Mouse (Mus musculus): Measurements from ENCODE around the gene D10Jhu81e. TPM values are rescaled to one million over a fixed set of nuclear protein-coding genes. Genes with fewer than 3 reads are reported as not detected.
"Not testable (repeated sequence)": the region's sequence is repeated elsewhere in the genome, so short reads cannot be mapped to it uniquely, and the experiment has no call there.

D10Jhu81e gene
- polyA plus RNA-seq, 1 experiment from 2014 or later = 43.2 TPM

DNA sequence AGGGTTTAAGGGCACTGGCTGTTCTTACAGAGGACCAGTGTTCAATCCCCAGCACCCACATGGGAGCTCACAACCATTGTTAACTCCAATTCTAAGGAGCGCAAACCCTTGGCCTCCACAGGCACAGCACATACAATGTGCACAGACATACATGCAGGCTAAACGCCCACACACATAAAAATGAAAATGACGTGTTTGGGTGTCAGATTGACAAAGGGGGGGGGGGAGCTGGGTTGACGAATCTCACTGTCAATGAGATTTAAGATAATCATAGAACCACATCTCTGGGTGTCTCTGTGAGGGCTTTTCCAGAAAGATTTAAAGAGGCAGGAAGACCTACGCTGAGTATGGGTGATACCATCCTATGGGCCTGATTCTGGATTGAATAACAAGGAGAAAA is 43.3 kb downstream of the D10Jhu81e start:
- H3K4me3 ChIP-seq (replicated peaks) = no peak overlapping the region
- no peaks in the 10 kb centered on the region for H3K36me3 ChIP-seq
- peaks cover 12% of the 10 kb centered on the region for H3K4me1 ChIP-seq
- peaks cover 3% of the 10 kb centered on the region; the same call in 1 of the 2 replicates for H3K27me3 ChIP-seq
- H3K9me3 ChIP-seq (replicated peaks) = no peaks in the 10 kb centered on the region
- H3K9ac ChIP-seq = no peak overlapping the region
- ATAC-seq (replicated peaks; ENCODE audit: low FRiP score) = no peak
- H3K4me2 ChIP-seq = no peak overlapping the region
- H3K27ac ChIP-seq = no peak overlapping the region
- 93% methylated on average over 5 of the region's 5 CpGs for WGBS

DNA sequence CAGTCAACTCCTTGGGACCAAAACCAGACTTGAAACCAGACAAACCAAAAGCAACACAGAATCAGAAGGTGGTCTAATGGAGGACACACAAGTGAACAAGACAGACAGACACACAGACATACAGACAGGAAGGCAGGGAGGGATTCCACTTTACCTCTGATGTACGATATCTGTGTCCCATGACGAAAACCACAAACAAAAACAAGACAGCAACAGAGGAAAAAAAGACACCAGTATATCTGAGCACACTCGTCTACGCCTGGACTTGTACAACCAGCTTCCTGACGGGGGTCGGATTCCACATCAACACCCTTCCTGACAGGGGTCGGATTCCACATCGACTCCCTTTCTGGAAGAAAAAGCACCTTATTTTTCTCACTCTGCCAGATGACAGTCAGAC is 44.5 kb downstream of the D10Jhu81e start:
- H3K27me3 ChIP-seq; H3K4me2 ChIP-seq; H3K27ac ChIP-seq; H3K36me3 ChIP-seq; H3K4me3 ChIP-seq (replicated peaks); H3K9me3 ChIP-seq (replicated peaks); H3K9ac ChIP-seq; ATAC-seq (replicated peaks; ENCODE audit: low FRiP score): not testable (repeated sequence)
- H3K4me1 ChIP-seq = peaks cover 12% of the 10 kb centered on the region
- 39% methylated on average over 8 of the region's 8 CpGs for WGBS

DNA sequence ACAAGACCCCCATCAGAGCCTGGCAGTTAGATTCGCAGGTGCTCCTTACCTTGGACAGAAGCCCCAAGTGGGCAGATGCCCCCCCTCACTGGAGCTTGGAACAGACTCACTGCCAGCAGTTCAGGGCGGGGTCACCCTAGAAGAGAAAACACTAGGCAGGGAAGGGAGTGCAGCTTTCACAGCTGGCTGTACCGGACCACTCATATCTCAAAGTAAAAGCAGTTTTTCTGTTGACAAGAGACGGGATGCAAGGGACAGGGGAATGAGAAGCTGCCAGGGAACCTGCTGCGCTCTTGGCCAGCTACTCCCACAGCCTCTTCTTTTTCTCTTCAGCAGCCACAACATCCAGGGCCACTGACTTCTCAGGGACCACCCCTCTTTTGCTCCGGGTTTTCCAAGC is 45.4 kb downstream of the D10Jhu81e start:
- 22% methylated on average over 6 of the region's 6 CpGs for WGBS
- H3K36me3 ChIP-seq; H3K4me3 ChIP-seq (replicated peaks); H3K27ac ChIP-seq; H3K27me3 ChIP-seq; ATAC-seq (replicated peaks; ENCODE audit: low FRiP score); H3K9me3 ChIP-seq (replicated peaks); H3K9ac ChIP-seq: not testable (repeated sequence)
- Histone ChIP-seq H3K4me2 (0 out of 2 replicates have a peak overlapping the region, but pooled peaks have one; percentile 16), H3K4me1 (peaks cover 12% of the 10 kb centered on the region)

DNA sequence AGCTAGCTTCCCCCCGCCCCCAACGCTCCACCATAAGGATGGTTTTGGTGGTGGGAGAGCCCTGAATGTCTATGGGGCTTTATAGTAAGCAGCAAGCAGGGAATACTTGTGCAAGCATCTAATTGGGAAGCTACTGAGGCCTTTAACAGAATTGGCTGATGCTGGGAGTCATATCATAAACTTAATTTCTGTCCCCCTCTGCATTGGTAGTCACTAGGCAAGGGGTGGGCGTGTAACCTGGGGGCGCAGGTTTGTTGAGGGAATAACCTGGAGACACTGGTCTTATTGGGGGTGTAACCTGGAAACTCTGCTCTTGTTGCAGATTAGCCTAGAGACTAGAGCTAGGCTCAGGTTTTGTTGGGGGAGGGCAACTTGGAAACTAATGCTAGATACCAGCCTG is 50.2 kb downstream of the D10Jhu81e start:
- H3K4me3 ChIP-seq (replicated peaks) = no peak overlapping the region
- H3K9me3 ChIP-seq (replicated peaks) = no peaks in the 10 kb centered on the region
- no peak overlapping the region for H3K27ac ChIP-seq
- H3K4me2 ChIP-seq = no peak overlapping the region
- 89% methylated on average over 4 of the region's 4 CpGs for WGBS
- H3K36me3 ChIP-seq = no peaks in the 10 kb centered on the region
- H3K4me1 ChIP-seq = peaks cover 6% of the 10 kb centered on the region
- ATAC-seq (replicated peaks; ENCODE audit: low FRiP score) = no peak
- H3K9ac ChIP-seq = no peak overlapping the region
- no peaks in the 10 kb centered on the region for H3K27me3 ChIP-seq

DNA sequence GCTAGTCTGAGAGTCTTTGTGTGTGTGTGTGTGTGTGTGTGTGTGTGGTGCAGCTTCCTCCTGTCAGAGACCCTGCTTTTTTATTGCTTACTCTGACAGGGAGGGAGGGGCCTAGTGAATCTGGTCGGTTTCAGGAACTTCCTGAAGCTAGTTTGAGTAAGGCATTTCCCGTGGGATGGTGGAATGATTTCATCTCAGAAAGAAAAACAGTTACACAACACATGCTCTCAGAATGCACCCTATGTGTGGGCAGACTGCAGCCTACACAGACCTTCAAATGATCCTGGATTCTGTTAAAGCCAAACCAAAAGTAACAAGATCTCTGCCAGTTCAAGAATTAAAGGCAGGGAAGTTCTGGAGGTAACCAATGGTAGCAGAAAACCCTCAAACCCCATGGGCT is 54.4 kb downstream of the D10Jhu81e start:
- Histone ChIP-seq H3K4me1 (no peaks in the 10 kb centered on the region), H3K9ac (no peak overlapping the region), H3K4me2 (no peak overlapping the region), H3K9me3 (replicated peaks) (no peaks in the 10 kb centered on the region), H3K27ac (no peak overlapping the region), H3K4me3 (replicated peaks) (no peak overlapping the region), H3K36me3 (no peaks in the 10 kb centered on the region), H3K27me3 (no peaks in the 10 kb centered on the region)
- WGBS = 79% methylated on average over 2 of the region's 2 CpGs
- ATAC-seq (replicated peaks; ENCODE audit: low FRiP score) = no peak

DNA sequence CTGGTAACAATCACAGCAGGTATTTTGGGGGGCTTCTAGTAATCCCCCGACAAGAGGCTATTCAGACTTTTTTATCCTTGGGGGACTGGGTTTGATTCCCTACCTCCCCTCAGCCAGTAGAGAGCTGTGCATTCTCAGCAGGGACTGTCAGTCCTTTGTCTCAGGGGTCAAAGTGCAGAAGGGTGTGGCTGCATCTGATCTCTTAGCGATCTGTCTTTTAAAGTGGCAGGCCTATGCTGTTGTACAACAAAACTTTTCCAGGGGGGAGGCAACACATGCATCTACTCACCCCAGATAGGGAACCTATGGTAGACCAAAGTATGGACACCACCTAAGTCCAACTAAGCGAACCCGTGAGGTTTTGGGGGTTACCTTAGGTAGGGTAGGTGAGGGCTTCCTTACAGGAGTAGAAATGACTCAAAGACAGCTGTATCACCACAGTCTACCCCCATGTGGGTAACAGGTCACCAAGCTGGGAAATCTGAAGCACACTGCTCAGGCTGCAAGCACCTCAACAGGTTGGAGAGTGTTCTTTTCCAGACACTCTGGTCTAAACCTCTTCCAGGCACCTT is 55.0 kb downstream of the D10Jhu81e start:
- H3K27me3 ChIP-seq = no peaks in the 10 kb centered on the region
- H3K9ac ChIP-seq = no peak overlapping the region
- H3K4me2 ChIP-seq = no peak overlapping the region
- WGBS = 82% methylated on average over 4 of the region's 4 CpGs
- no peaks in the 10 kb centered on the region for H3K9me3 ChIP-seq (replicated peaks)
- no peaks in the 10 kb centered on the region for H3K4me1 ChIP-seq
- no peak for ATAC-seq (replicated peaks; ENCODE audit: low FRiP score)
- H3K4me3 ChIP-seq (replicated peaks) = no peak overlapping the region
- H3K36me3 ChIP-seq = no peaks in the 10 kb centered on the region
- no peak overlapping the region for H3K27ac ChIP-seq

Other genes starting within 250 kb of the D10Jhu81e start
- 0.32 and 0.97 TPM in 2 replicates for gene Trpm2, start 199.2 kb downstream of the D10Jhu81e start, polyA plus RNA-seq (2015; fragmentation: Nextera tagmentation; extraction: Ambion mirVana)
- 29.5 and 32.1 TPM in 2 replicates for gene 1810043G02Rik, start 191.3 kb downstream of the D10Jhu81e start, polyA plus RNA-seq (2015; fragmentation: Nextera tagmentation; extraction: Ambion mirVana)
- 149 and 164 TPM in 2 replicates for gene Pfkl, start 159.7 kb downstream of the D10Jhu81e start, polyA plus RNA-seq (2015; fragmentation: Nextera tagmentation; extraction: Ambion mirVana)
- gene Dnmt3l, start 127.8 kb downstream of the D10Jhu81e start, polyA plus RNA-seq (2015; fragmentation: Nextera tagmentation; extraction: Ambion mirVana) = 0.68 and 1.1 TPM in 2 replicates
- 1.6 TPM in 2 replicates for gene Aire, start 126.2 kb downstream of the D10Jhu81e start, polyA plus RNA-seq (2015; fragmentation: Nextera tagmentation; extraction: Ambion mirVana)
- 5.6 and 7.1 TPM in 2 replicates for gene Icosl, start 100.5 kb downstream of the D10Jhu81e start, polyA plus RNA-seq (2015; fragmentation: Nextera tagmentation; extraction: Ambion mirVana)
- 21.7 and 22.6 TPM in 2 replicates for gene Pwp2, start 15.4 kb upstream of the D10Jhu81e start, polyA plus RNA-seq (2015; fragmentation: Nextera tagmentation; extraction: Ambion mirVana)
- gene Trappc10, start 74.9 kb upstream of the D10Jhu81e start, polyA plus RNA-seq (2015; fragmentation: Nextera tagmentation; extraction: Ambion mirVana) = 12.5 and 12.7 TPM in 2 replicates
- 84.9 and 88.7 TPM in 2 replicates for gene Agpat3, start 182.7 kb upstream of the D10Jhu81e start, polyA plus RNA-seq (2015; fragmentation: Nextera tagmentation; extraction: Ambion mirVana)
- 287 and 316 TPM in 2 replicates for gene Rrp1, start 243.3 kb upstream of the D10Jhu81e start, polyA plus RNA-seq (2015; fragmentation: Nextera tagmentation; extraction: Ambion mirVana)

All from kidney, embryonic 15.5 days (tissue).